Mouse (Mus musculus) MEL (cell line): ENCODE data around the gene Ap1b1. TPM values are rescaled to one million over a fixed set of nuclear protein-coding genes. Genes with fewer than 3 reads are reported as not detected.

Experiments
- DNase-seq: peaks from one replicate; pipeline ENCODE4 v3.0.0; 2011; ENCODE audit warnings: low read depth, low spot score
- H3K27ac ChIP-seq: 2 replicates; pipeline ENCODE4 v1.5.1; 2012; ENCODE audit warnings: low read depth, mild to moderate bottlenecking, control low read depth, low read length, moderate library complexity; ENCODE audit not compliant: control insufficient read depth
- H3K27me3 ChIP-seq, 2 experiments: fragments of 150-350 bp in 1 of 2; sonication (generic) in 1 of 2; 2 replicates each; pipeline ENCODE4 v1.6.1; 2012; ENCODE audit warnings: low read length in 2 of 2, mild to moderate bottlenecking in 2 of 2, improper control_type of control experiment in 1 of 2, moderate library complexity in 1 of 2; ENCODE audit not compliant: insufficient read depth in 2 of 2, control insufficient read depth in 1 of 2
- H3K36me3 ChIP-seq, 2 experiments: 2 replicates each; pipeline ENCODE4 v1.6.1; 2012 to 2014; ENCODE audit warnings: low read length in 2 of 2, improper control_type of control experiment in 1 of 2, inconsistent platforms in 1 of 2, mild to moderate bottlenecking in 1 of 2; ENCODE audit not compliant: insufficient read depth in 2 of 2, control insufficient read depth in 1 of 2
- H3K4me1 ChIP-seq, 2 experiments: fragments of 150-350 bp in 1 of 2; sonication (generic) in 1 of 2; 2 replicates each; pipeline ENCODE4 v1.6.1; 2012; ENCODE audit warnings: low read length in 2 of 2, improper control_type of control experiment in 1 of 2, mild to moderate bottlenecking in 1 of 2; ENCODE audit not compliant: insufficient read depth in 2 of 2, control insufficient read depth in 1 of 2
- H3K4me3 ChIP-seq, 2 experiments: fragments of 150-350 bp in 1 of 2; sonication (generic) in 1 of 2; 2 replicates each; pipeline ENCODE4 v1.5.1; 2012; ENCODE audit warnings: low read depth in 2 of 2, low read length in 2 of 2, mild to moderate bottlenecking in 2 of 2, moderate library complexity in 2 of 2, control low read depth in 1 of 2, improper control_type of control experiment in 1 of 2; ENCODE audit not compliant: control insufficient read depth in 1 of 2, insufficient read depth in 1 of 2
- H3K79me2 ChIP-seq: 2 replicates; pipeline ENCODE4 v1.6.1; 2012; ENCODE audit warnings: mild to moderate bottlenecking, low read length, moderate library complexity; ENCODE audit not compliant: control insufficient read depth, poor library complexity, insufficient read depth
- H3K9ac ChIP-seq: 2 replicates; pipeline ENCODE4 v1.6.1; 2012; ENCODE audit warnings: low read depth, mild to moderate bottlenecking, control low read depth, low read length, moderate library complexity; ENCODE audit not compliant: control insufficient read depth, poor library complexity, severe bottlenecking
- H3K9me3 ChIP-seq: fragments of 150-350 bp; sonication (generic); replicated peaks from 2 replicates; pipeline ENCODE4 v1.6.1; 2012; ENCODE audit warnings: mild to moderate bottlenecking, low read length, improper control_type of control experiment, moderate library complexity; ENCODE audit not compliant: insufficient read depth
- CHD1 ChIP-seq: IDR thresholded peaks from 2 replicates; pipeline ENCODE4 v1.6.1; 2012; ENCODE audit warnings: low read depth, mild to moderate bottlenecking, inconsistent platforms, low read length, improper control_type of control experiment
- CHD2 ChIP-seq: IDR thresholded peaks from 2 replicates; pipeline ENCODE4 v1.6.1; 2011; ENCODE audit warnings: low read length, improper control_type of control experiment
- CTCF ChIP-seq, 3 experiments: IDR thresholded peaks in 2 of 3; conservative IDR thresholded peaks in 1 of 3; 2 replicates each; pipeline ENCODE4 v1.5.1; 2011 to 2012; ENCODE audit warnings: low read length in 3 of 3, low read depth in 2 of 3, mild to moderate bottlenecking in 2 of 3, improper control_type of control experiment in 1 of 3, inconsistent platforms in 1 of 3, mixed read lengths in 1 of 3, moderate library complexity in 1 of 3; ENCODE audit not compliant: control insufficient read depth in 1 of 3, insufficient read depth in 1 of 3, poor library complexity in 1 of 3, severe bottlenecking in 1 of 3
- ELF1 ChIP-seq: IDR thresholded peaks from 2 replicates; pipeline ENCODE4 v1.6.1; 2014; ENCODE audit warnings: low read depth, mild to moderate bottlenecking, inconsistent platforms, low read length, improper control_type of control experiment, moderate library complexity
- EP300 ChIP-seq, 2 experiments: IDR thresholded peaks; 2 replicates each; pipeline ENCODE4 v1.6.1; 2011; ENCODE audit warnings: improper control_type of control experiment in 2 of 2, low read length in 2 of 2, low read depth in 1 of 2, mild to moderate bottlenecking in 1 of 2
- GATA1 ChIP-seq: IDR thresholded peaks from 2 replicates; pipeline ENCODE4 v1.6.1; 2011; ENCODE audit warnings: low read depth, low read length, improper control_type of control experiment
- KAT2A ChIP-seq: conservative IDR thresholded peaks from 2 replicates; pipeline ENCODE4 v1.6.1; 2012; ENCODE audit warnings: low read depth, low read length, improper control_type of control experiment, inconsistent platforms
- MAFK ChIP-seq: IDR thresholded peaks from 2 replicates; pipeline ENCODE4 v1.6.1; 2011; ENCODE audit warnings: low read depth, mild to moderate bottlenecking, low read length, improper control_type of control experiment, borderline replicate concordance
- MAX ChIP-seq: IDR thresholded peaks from 2 replicates; pipeline ENCODE4 v1.6.1; 2011; ENCODE audit warnings: low read length, improper control_type of control experiment
- MEF2A ChIP-seq: IDR thresholded peaks from 2 replicates; pipeline ENCODE4 v1.6.1; 2014; ENCODE audit warnings: low read depth, mild to moderate bottlenecking, inconsistent platforms, low read length, improper control_type of control experiment; ENCODE audit not compliant: poor library complexity, insufficient replicate concordance, severe bottlenecking; ENCODE audit errors: extremely low read depth
- MXI1 ChIP-seq: IDR thresholded peaks from 2 replicates; pipeline ENCODE4 v1.6.1; 2011; ENCODE audit warnings: mild to moderate bottlenecking, low read depth, low read length, improper control_type of control experiment
- POLR2A ChIP-seq, 2 experiments: IDR thresholded peaks; 2 replicates each; pipeline ENCODE4 v1.6.1; 2011 to 2012; ENCODE audit warnings: low read length in 2 of 2, mild to moderate bottlenecking in 2 of 2, control low read depth in 1 of 2, improper control_type of control experiment in 1 of 2, low read depth in 1 of 2, moderate library complexity in 1 of 2; ENCODE audit not compliant: control insufficient read depth in 1 of 2, insufficient read depth in 1 of 2, poor library complexity in 1 of 2
- POLR2AphosphoS2 ChIP-seq: IDR thresholded peaks from 2 replicates; pipeline ENCODE4 v1.6.1; 2011; ENCODE audit warnings: low read length, improper control_type of control experiment
- RAD21 ChIP-seq: IDR thresholded peaks from 2 replicates; pipeline ENCODE4 v1.6.1; 2011; ENCODE audit warnings: mild to moderate bottlenecking, low read depth, low read length, improper control_type of control experiment
- SIN3A ChIP-seq: IDR thresholded peaks from 2 replicates; pipeline ENCODE4 v1.6.1; 2012; ENCODE audit warnings: low read length, improper control_type of control experiment, inconsistent platforms
- SMC3 ChIP-seq: IDR thresholded peaks from 2 replicates; pipeline ENCODE4 v1.6.1; 2011; ENCODE audit warnings: low read depth, low read length, improper control_type of control experiment
- TAL1 ChIP-seq: IDR thresholded peaks from 2 replicates; pipeline ENCODE4 v1.6.1; 2012; ENCODE audit warnings: mild to moderate bottlenecking, inconsistent platforms, low read length, moderate library complexity, mixed read lengths
- TCF12 ChIP-seq: IDR thresholded peaks from 2 replicates; pipeline ENCODE4 v1.6.1; 2014; ENCODE audit warnings: low read depth, mild to moderate bottlenecking, inconsistent platforms, low read length, improper control_type of control experiment, moderate library complexity
- ZKSCAN1 ChIP-seq: IDR thresholded peaks from 2 replicates; pipeline ENCODE4 v1.6.1; 2012; ENCODE audit warnings: low read depth, mild to moderate bottlenecking, inconsistent platforms, low read length, improper control_type of control experiment, moderate library complexity
- polyA plus RNA-seq, 2 experiments: library from polyadenylated mRNA; stranded (reverse) in 1 of 2; unstranded in 1 of 2; fragments of >175 nt in 1 of 2; fragments of >200 nt in 1 of 2; gene quantifications; 2 replicates each; pipeline versions ENCODE4 v1.2.1 to v1.2.4; 2012; ENCODE audit warnings: low replicate concordance in 2 of 2, low read depth in 1 of 2; ENCODE audit not compliant: insufficient read length in 2 of 2, insufficient read depth in 1 of 2, missing spikeins in 1 of 2
- total RNA-seq: library from RNA; depleted of rRNA; stranded (reverse); fragments of 300-350 nt; gene quantifications from 2 replicates; pipeline ENCODE4 v1.2.3, GENCODE M21; 2012

The Ap1b1 gene
- total and polyA plus RNA-seq, 3 experiments = 60.1 to 79.3 TPM; not detected in 1

DNA sequence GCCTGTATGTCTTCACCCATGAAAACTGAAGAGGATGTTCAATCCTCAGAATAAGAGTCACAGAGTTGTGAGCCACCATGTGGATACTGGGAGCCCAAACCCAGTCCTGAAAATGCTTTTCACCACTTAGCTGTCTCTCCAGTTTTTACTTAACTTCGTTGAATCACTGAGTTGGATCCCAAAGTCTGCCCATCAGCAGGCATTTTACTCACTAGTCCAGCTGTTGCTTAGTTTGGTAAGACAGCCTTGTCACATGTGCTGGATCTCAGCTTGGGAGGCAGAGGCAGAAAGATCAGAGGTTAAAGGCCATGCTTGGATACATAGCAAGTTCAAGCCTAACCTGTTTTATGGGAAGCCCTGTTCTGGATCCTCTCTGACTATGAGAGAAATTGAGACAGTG, 23.6 kb downstream of the Ap1b1 start:
- Histone ChIP-seq H3K9ac (peak overlapping the region; percentile 31; the same call in 1 of the 2 replicates), H3K79me2 (peaks cover 1% of the 10 kb centered on the region; the same call in 1 of the 2 replicates), H3K27me3 (no peaks in the 10 kb centered on the region), H3K4me3 (no peak overlapping the region), H3K4me1 (peaks cover 40 to 41% of the 10 kb centered on the region in 2 experiments), H3K27ac (peak overlapping the region; percentile 88), H3K36me3 (peaks cover 22 to 51% of the 10 kb centered on the region in 2 experiments), H3K9me3 (no peaks in the 10 kb centered on the region)
- DNase-seq = no peak
- TF ChIP-seq TCF12 = 0 out of 2 replicates have a peak, but pooled peaks have one; percentile 2
- TF ChIP-seq EP300 (IDR thresholded peaks at IDR 0.05; ENCODE audit: low read depth in 1 of 2, low read length in 2 of 2) = no peak; a peak in 1 of 4 replicates
- peak; percentile 56; the same call in 1 of the 2 replicates for TF ChIP-seq MAX

DNA sequence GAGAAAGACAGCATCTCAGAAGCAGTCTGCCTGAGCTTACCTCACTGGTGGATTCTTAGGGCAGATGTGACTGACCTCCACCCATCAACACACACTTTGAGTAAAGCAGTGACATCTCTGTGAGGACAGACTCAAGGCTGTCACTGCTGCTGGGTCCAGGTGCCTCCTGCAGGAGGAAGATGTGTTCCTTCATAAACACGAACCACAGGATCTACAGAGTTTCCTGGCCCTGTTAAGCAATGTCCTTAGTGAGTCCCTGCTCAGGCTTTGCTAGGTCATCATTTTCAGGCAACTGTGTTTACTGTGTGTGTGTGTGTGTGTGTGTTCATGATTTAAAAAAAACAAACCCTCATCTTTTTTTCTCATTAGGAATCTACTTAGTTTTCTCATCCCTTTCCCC, 24.9 kb downstream of the Ap1b1 start:
- no peak overlapping the region for H3K27ac ChIP-seq
- peaks cover 22 to 38% of the 10 kb centered on the region in 2 experiments for H3K36me3 ChIP-seq
- H3K9me3 ChIP-seq = no peaks in the 10 kb centered on the region
- no peak overlapping the region for H3K9ac ChIP-seq
- no peak overlapping the region for H3K4me3 ChIP-seq
- DNase-seq = no peak
- peaks cover 29 to 30% of the 10 kb centered on the region in 2 experiments for H3K4me1 ChIP-seq
- H3K27me3 ChIP-seq = no peaks in the 10 kb centered on the region
- TF ChIP-seq TCF12 (no peak), MEF2A (no peak), MAFK (no peak), ELF1 (no peak), RAD21 (no peak), MAX (no peak), CHD1 (no peak), ZKSCAN1 (no peak), POLR2A (IDR thresholded peaks at IDR 0.05; ENCODE audit: control insufficient read depth in 1 of 2, insufficient read depth in 1 of 2, low read depth in 1 of 2, low read length in 2 of 2, poor library complexity in 1 of 2) (no peak), GATA1 (no peak), EP300 (IDR thresholded peaks at IDR 0.05; ENCODE audit: low read depth in 1 of 2, low read length in 2 of 2) (no peak), CHD2 (no peak), TAL1 (no peak), SIN3A (no peak), POLR2AphosphoS2 (no peak), SMC3 (no peak), CTCF (IDR thresholded peaks at IDR 0.05 in 2 of 3, conservative IDR thresholded peaks at IDR 0.05 in 1 of 3; ENCODE audit: control insufficient read depth in 1 of 3, insufficient read depth in 1 of 3, low read depth in 2 of 3, low read length in 3 of 3, poor library complexity in 1 of 3, severe bottlenecking in 1 of 3) (no peak), KAT2A (no peak), MXI1 (no peak)
- no peaks in the 10 kb centered on the region for H3K79me2 ChIP-seq
